Mouse (Mus musculus): ENCODE results near the gene Mmab.

Mmab gene

DNA sequence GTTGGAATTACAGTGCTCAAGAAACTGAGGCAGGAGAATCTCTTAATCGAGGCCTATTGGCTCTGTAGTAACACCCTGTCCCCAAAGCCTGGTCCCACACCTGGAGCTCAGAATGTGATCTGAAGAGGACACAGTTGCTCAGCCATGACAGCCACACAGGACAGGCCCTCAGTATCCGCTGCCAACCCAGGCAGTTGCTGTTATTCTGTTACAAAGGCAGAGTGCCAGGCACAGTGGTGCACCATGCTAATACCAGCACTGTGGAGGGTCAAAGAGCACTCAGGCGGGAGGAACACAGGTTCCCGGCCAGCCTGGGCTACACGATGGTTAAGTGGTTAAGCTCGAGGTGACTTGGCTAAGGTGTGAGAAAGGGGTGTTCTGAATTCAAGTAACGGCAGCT, 14.1 kb downstream of the Mmab start:
- no peak for DNase-seq (ENCODE audit: extremely low read depth, low read depth)

DNA sequence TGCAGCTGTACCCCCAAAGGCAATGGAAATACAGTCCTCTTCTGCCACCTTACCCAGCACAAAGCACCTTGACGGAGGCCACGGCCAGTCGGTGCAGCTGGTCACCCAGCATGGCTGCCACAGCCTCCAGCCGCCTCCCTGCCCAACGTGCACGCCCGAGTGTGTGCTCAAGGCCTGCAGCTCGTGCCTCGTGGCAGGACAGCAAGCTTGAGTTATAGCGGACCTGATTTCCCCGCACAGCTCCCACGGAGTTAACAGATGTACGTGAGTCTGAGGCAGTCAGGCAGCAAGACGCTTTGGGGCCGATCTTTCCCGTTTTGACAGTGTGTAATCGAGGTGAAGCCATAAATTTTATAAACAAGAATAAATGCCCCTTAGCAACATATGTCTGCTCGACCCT, 15.2 kb downstream of the Mmab start:
- no peak for DNase-seq (ENCODE audit: extremely low read depth, low read depth)

- DNase-seq (ENCODE audit: extremely low read depth, low read depth) = no peak
Observed at GRCm38 (mm10) chr5:114426732-114427131, 17.1 kb downstream of the Mmab start.

GRCm38 (mm10) chr5:114423961-114424360, 19.9 kb downstream of the Mmab start:
- DNase-seq (ENCODE audit: extremely low read depth, low read depth) = no peak

GRCm38 (mm10) chr5:114422591-114422990, 21.3 kb downstream of the Mmab start:
- DNase-seq (ENCODE audit: extremely low read depth, low read depth) = no peak

DNA sequence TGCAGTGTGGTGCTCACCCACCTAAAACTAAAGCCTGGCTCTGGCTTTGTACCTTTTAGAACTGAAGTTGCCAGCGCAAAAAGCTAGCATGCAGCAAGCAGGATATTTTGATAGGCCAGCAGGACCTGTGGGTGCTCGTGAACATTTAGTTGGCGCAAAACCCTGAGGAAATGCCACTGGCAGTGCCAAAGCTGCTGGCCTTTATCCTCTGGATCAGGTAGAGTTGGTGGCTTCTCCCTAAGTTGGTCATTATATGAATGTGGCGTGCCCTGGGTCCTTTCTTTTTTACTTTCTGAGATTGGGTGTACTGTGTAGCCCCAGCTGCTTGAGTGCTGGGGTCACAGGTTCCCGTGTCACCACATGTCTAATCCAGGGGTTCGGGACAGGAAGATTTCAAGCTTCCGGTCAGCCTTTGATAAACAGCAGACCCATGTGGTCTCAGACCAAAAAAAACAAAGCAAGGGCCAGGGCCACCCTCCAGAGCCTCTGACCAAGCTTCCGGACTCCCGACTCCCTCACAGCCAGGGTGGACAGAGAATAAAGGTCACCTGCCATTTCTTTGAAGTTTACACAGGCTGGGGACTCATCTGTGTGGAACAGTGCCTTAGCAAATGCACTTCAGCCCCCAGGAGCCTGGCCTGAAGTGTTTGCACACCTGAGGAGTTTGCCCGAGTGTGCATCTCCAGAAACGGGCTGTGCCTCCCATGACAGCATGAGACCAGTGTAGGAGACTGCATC, 22.1 kb downstream of the Mmab start:
- DNase-seq (ENCODE audit: extremely low read depth, low read depth) = no peak

DNA sequence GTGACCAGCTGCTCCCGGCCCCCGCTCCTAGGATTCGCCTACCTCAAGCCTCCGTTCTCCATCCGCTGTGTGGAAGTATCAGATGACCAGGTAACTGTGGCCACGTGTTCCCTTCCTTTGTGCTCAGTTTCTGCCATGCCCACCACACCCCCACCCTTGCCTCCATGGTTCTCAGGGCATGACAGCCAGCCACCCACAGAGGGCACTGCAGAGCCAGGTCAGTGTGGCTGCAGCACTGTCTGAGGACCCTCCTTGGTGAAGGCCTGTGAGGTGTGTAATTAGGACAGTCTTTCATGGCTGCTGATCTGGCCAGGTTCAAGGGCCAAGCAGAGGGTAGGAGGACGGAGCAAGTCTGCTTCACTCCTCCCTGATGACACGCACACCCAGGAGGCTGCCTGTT, 25.3 kb downstream of the Mmab start:
- no peak for DNase-seq (ENCODE audit: extremely low read depth, low read depth)

GRCm38 (mm10) chr5:114416855-114417254, 27.0 kb downstream of the Mmab start:
- DNase-seq (ENCODE audit: extremely low read depth, low read depth) = no peak

DNA sequence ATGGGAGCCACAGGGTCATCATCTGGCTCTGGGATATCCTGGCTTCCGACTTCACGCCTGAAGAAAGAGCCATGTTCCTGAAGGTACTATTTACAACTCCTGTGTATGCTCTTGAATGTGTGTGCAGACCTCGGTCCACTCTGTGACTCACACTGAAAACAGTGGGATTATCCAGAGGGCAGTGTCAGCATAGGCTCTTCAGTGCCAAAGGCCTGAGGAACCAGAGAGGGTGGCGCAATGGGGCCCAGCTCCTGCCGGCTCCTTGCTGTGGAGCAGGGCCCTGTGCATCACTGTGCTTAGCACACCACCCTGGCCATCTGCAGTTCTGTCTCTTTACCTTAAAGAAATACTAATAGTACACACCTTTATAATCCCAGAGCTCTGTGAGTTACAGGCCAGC, 28.3 kb downstream of the Mmab start:
- DNase-seq (ENCODE audit: extremely low read depth, low read depth) = no peak

DNA sequence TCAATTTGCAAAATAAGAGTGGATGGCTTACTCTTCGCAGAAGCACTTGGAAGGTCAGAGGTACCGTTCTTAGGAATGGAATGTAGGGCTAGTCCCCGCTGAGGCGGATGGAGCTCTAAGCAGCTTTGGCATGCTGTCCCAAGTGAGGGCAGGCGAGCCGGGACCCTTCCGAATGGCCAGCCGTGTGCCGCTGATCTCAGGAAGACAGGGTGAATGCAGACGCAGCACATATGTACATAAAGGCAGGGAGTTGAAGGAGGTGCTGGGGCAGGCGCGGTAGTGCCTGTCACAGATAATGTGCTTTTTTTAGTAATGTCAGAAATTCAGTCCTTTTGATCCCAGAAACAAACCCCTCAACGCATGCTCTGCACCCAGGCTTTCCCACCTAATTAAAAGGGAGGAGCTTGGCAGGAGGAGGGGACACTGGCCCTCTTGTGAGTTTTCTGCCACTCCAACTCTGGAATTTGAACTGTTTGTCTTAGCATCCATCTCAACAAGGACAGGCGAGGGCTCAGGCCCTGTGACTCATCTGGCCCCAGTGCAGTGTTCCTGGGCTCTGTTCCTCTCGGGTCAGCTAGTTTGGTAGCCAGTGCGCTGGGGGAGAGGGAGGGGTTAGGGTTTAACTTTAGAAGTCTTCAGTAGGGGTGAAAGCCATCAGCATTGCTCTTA, 30.7 kb downstream of the Mmab start:
- no peak for DNase-seq (ENCODE audit: extremely low read depth, low read depth)

DNA sequence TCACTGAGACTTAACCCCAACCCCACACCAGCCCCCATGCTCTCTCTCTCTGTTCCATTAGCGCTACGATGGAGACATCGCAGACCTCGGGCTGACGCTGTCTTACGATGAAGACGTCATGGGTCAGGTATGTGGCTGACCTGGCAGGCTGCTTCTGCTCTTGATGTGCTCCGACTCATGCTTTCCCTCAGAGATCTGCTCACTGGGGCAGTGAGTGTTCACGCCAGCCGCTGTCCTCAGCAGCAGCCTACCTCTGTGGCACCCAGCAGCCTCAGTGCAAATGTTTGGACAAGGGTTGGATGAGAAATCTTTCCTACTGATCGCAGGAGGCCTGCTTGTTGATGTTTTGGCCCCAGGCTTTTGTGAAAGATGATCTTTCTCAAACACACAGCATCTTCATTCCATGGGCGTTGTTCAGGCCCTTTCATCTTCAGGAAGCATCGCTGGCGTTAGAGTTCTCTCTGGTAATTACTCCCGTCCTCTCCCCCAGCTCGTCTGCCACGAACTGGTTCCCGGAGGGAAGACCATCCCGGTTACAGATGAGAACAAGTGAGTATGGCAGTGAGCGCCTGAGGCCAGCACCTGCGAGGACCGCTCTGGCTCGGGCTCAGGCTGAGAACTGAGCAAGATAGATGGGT, 31.4 kb downstream of the Mmab start:
- no peak for DNase-seq (ENCODE audit: extremely low read depth, low read depth)

GRCm38 (mm10) chr5:114410429-114410828, 33.4 kb downstream of the Mmab start:
- DNase-seq (ENCODE audit: extremely low read depth, low read depth) = no peak

DNA sequence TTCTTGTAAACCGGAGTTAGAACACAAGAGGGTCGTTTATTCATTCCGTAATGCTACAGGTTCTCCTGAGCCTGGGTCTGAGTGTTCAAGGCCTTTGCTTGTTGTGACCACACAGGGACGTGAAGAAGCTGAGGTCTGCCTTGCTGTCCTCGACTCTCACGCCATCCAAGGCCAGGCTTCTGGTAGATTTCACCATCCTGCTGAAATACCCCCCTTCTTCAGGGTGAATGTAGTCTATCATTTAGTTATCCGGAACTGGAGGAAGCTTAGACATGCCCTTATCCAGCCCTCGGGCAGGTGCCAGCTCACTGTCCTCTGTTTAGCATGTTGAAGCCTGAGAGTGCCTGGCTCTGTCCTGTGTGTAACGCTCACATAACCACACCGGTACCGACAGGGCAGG, 35.0 kb downstream of the Mmab start:
- no peak for DNase-seq (ENCODE audit: extremely low read depth, low read depth)

- DNase-seq (ENCODE audit: extremely low read depth, low read depth) = no peak
Observed at GRCm38 (mm10) chr5:114407810-114408209, 36.0 kb downstream of the Mmab start.

DNA sequence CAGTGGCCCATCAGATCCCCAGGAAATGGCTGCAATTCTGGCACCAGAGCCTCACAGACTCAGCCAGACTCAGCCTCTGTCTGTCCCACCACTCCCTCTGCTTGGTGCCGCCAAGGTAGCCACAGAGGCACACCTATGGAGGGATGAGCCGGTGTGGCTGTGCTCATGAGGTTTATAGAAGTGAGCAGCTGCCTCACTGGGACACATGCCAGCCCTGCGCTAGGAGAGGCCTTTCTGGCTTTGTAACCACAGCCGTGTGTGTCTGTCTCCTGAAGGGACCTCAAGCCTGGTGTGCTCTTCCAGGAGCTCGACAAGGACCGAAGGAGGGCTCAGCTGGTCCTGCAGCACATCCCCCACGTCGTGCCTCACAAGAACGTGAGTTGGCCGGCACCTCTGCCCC, 36.6 kb downstream of the Mmab start:
- DNase-seq (ENCODE audit: extremely low read depth, low read depth) = no peak

DNA sequence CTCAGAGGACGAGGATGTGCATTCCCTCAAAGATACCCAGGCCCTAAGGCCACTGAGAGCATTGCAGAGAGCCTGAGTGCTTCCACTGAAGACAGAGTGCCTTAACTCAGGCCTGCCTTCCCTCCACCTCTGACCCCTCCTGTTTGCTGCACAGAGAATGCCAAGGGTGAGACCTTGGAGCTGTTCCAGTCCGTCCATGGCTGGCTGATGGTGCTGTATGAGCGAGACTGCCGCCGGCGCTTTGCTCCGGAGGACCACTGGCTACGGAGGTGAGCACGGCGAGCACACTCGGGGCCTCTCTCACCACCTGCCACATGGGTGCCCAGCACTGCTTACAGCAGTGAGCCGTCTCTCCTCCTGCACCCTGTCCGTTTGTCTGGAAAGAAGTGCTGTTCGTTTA, 37.3 kb downstream of the Mmab start:
- DNase-seq (ENCODE audit: extremely low read depth, low read depth) = no peak

DNA sequence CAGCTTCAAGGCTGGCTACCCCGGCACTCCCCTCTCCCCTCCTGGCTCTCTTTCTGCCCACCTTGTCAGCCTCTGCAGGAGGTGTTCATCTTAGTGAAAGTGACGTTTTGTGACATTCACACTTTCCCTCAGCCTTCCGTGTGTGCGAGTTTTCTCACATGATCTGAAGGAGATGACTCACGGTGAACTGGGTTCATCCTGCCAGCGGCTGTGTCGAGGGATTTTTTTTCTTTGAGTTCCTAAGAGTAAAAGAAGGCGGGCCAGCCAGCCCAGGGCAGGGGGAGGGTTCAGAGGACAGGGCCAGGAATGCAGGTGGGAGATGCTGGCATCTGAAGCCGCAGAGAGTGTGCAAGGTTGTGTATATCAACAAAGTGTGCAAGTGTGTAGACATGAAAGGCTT, 50.7 kb downstream of the Mmab start:
- DNase-seq (ENCODE audit: extremely low read depth, low read depth) = no peak

DNA sequence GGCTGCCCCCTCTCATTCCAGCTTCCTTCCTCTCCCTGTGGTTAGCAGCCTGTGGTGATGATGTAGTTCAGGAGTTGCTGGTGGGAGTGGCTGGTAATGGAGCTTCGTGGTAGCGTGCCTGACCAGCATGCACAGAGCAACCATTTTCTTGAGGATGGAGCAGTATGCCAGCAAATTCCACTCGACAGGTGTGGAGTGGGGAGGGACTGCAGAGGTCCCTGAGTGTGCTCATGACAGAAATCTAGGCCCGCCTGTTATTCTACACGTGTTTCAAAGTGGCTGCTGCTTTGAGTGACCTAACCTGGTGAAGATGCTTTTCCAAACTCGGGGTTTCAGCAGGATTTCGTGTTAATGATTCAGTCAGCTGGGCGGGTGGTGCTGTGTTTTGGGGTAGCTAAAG, 59.4 kb downstream of the Mmab start:
- DNase-seq (ENCODE audit: extremely low read depth, low read depth) = no peak

GRCm38 (mm10) chr5:114383184-114383904, 60.5 kb downstream of the Mmab start:
- peak; percentile 22 for DNase-seq (ENCODE audit: extremely low read depth, low read depth)
